Mouse (Mus musculus): ENCODE data around the gene Plod3.

The Plod3 gene

DNA sequence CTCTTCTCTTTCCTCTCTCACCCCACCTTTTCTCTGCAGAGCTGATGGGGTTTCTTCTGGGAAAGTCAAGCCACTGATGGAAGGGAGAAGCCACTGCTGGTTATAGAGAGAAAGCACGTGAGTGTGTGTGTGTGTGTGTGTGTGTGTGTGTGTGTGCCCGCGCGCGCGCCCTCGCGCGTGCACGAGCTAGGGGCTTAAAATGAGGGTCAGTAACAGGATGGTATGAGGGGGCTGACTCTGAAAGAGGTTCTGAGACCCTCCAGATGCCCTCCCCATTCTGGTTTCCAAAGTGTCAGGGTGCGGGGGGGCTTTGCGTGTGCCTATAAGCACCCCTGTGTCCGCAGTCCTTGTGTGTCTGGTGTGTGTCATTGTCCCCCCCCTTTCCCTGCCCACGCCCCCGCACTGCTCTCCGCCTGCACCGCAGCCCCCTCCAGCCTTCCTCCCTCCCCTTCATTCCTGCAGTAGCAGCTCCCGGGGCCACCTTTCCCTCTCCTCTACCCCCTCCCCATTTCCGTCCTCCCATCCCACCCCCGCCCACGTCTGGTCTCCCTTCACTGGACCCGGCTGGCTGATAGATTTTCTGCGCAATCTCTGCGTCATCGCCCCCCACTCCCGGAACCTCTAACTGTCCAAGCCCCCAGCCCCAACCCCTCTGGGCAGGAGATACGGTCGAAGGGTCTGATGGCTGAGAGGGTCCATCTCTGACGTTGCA lies 41.9 kb downstream of the Plod3 start:
- DNase-seq, result no peak

GRCm38 (mm10) chr5:137029273-137029585 lies 42.4 kb downstream of the Plod3 start:
- no peak for DNase-seq

DNA sequence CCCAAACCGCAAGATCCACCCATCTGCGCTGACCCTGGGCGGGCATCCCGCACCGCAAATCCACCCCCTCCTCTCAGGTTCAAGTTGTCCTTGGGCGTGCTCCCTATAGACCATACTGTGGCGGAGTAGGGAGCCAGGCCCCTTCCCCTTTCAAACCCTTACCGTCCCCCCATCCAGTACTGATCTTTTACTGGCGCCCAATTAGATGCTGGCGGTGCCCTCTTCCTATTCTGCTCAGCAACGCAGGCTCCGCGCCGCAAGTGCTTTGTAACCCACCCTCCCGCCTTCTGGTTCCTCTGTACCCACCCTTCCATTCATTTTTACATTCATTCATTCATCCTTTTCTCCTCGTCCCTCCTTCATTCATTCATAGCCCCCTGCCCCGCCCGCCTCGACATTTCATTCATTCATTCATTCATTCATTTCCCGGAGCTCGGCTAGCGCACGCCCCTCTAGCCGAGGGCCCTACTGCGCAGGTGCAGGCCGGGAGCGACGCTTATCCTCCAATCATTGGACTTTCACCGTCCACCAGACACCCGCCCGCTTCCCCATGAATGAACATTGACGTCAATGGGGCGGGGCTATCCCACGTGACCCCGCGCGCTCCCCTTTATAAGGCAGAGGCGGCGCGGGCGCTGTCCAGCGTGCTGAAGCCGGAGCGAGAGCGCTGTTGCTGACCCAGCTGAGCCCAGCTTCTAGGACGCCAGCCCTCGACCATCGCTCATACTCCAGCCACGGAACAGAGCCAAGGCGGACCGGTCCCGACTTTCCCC lies 43.0 kb downstream of the Plod3 start:
- peak; percentile 95 for DNase-seq

- DNase-seq, result peak; percentile 52
These were observed 43.6 kb downstream of the Plod3 start for GRCm38 (mm10) chr5:137030416-137030810.

DNA sequence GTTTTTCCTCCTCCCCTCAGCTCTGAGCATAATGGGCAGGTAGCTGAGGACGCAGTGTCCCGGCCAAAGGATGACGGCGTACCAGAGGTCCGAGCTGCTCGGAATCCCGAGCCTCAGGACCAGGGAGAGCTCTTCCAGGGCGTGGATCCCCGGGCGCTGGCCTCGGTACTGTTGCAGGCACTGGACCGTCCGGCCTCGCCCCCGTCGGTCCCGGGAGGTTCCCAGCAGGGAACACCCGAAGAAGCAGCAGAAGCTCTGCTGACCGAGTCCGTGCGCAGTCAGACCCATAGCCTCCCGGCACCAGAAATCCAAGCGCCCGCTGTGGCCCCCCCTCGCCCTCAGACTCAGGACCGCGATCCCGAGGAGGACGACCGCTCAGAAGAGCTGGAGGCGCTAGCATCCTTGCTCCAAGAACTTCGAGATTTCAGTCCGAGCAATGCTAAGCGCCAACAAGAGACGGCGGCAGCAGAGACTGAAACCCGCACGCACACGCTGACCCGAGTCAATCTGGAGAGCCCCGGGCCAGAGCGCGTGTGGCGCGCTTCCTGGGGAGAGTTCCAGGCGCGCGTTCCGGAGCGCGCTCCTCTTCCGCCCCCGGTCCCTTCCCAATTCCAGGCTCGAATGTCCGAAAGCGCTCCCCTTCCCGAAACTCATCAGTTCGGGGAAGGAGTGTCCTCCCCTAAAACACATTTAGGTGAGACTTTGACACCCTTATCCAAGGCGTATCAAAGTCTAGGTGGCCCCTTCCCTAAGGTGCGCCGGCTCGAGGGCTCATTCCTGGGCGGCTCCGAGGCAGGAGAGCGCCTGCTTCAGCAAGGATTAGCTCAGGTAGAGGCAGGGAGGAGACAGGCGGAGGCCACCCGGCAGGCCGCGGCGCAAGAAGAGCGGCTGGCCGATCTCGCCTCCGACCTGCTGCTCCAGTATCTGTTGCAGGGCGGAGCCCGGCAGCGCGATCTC lies 44.5 kb downstream of the Plod3 start:
- peak; percentile 40 for DNase-seq

DNA sequence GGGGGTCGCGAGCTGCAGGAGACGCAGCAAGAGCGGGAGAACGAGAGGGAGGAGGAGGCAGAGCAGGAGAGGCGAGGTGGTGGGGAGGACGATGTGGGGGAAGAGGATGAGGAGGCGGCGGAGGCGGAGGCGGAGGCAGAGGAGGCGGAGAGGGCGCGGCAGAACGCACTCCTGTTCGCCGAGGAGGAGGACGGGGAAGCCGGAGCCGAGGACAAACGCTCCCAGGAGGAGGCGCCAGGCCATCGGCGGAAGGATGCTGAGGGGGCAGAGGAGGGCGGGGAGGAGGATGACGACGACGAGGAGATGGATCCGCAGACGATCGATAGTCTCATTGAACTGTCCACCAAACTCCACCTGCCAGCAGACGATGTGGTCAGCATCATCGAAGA lies 45.2 kb downstream of the Plod3 start:
- peak; percentile 70 for DNase-seq

GRCm38 (mm10) chr5:137032641-137033074 lies 45.8 kb downstream of the Plod3 start:
- DNase-seq, result peak; percentile 87

DNA sequence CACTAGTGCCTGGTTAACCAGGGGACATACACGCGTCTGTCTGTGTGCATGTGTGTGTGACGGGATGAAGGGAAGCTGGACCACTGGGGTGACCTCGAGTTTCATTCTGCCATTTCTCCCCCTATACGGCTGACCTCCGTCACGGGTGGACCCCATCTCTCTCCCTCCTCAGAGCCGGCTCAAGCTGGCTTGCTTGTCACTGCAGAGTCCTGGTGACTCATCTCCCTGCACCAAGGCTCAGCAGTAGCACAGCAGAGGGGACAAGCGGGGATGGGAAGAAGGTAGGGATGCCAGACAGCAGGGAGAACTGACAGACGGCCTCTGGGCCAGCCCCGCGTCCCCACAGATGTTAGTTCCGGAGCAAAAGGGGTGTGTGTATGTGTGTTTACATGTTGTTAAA lies 49.4 kb downstream of the Plod3 start:
- peak; percentile 44 for DNase-seq

DNA sequence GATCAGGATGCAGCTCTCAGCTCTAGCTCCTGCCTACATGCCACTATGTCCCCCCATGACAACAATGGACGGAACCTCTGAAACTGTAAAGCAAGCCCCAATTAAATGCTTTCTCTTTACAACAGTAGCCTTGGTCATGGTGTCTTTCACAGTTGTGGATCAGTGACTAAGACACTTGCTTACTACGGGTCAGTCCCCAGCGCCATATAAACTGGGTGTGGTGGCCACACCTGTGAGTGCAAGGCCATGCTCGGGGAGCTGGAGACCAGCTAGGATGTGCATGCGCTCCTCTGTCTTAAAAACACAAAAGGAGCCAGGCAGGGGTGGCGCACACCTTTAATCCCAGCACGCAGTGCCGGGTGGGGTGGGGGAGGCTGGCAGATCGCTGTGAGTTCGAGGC lies 52.6 kb downstream of the Plod3 start:
- no peak for DNase-seq

DNA sequence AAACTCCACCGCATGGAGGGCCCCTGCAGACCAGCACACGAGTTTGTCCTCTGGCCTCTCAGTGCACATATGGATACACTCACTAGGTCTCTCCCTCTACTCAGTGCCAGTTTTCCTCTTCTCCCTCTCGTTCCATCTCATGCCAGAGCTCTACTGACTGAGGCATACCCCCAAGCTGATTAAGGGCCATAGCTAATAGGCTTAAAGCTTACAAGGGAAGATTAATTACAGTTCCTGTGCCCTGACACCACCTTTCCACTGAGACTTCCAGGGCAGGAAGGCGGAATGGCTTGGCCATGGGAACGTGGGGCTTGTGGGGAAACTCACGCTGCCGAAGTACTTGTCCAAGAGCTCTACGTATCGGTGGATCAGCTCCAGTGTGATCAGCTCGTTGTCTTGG lies 54.6 kb downstream of the Plod3 start:
- no peak for DNase-seq

- no peak for DNase-seq
These were observed 57.2 kb downstream of the Plod3 start for GRCm38 (mm10) chr5:137043997-137044396.

- DNase-seq, result peak; percentile 99
These were observed 58.8 kb downstream of the Plod3 start, which contains the start of gene Ap1s1 for GRCm38 (mm10) chr5:137045402-137046323. Gene Ap1s1, minus strand, starts transcription at chr5:137046135.
